Mouse (Mus musculus): ENCODE results near the gene Myb.

The Myb gene

DNA sequence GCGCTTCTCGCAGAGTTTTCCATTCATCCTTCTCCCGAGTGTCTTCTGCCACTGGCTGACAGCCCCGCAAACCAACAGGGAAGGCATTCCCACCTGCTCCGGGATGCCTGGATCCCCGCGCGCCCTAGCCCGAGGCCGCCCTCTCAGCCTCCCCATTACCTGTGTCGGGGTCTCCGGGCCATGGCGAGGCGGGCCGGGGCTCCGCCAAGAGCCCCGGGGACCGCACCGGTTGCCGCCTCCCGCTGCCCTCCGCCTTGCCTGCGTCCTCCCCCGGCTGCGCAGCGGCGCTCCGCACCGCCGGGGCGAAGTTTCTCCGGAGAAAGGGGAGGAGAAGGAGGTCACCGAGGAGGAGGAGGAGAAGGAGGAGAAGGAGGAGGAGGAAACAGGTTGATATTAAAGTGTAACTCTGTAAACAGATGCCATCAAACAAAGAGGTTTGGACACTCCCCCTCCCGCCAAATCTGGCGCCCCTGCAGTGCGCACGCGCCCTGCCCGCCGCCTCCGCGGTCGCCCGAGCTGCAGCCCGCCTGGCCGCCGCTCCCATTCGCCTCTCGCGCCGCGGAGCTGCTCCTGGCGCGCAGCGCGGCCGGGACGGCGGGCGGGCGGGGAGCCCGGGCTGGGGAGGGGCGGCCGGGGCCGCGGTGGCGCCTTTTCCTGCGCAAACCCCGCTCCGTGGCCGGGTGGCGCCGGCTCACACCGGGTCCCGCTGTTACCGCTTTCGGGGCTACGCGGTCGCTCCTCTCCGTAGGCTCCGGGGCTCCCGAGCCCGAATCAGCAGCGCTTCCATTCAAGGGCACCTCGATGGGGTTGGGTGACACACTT, at the start of gene Myb:
Myb (minus strand) TSS at position 448 of the 822 bp plus-strand sequence.
- DNase-seq (ENCODE audit: low read depth, low spot score) = peak; percentile 28

DNA sequence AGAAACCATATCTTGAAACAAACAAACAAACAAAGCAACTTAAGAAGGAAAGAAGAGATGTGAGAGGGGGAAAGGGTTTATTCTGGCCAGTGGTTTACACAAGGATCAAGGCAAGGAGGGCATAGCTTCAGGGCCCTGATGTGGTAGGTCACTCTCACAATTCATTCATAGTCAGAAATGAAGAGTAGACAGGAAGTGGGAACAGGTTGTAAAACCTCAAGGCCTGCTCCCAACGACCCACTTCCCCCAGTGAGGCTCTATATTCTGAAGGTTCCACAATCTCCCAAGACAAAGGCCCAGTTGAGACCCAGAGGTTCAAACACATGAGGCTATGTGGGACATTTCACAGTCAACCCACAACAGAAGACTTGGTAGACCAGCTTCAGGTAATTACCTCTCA, 46.6 kb upstream of the Myb start:
- DNase-seq (ENCODE audit: low read depth, low spot score) = no peak

DNA sequence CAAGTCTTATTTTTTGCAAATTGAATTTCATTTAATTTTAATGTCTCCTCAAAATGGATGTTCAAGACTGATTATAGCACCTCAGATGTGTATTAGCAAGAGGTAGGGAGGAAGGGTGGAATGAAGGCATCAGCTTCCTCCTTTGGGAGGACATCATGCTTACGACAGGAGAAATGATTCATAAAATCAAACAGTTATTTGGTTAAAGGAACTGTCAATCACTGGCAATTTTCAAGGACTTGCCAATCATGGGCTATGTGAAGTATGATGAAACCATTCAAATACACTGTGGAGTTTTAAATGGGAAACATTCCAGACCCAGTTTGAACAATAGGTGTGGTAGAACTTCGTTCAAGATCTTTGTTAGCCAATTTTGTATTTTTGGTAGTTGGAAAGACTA, 45.4 kb upstream of the Myb start:
- no peak for DNase-seq (ENCODE audit: low read depth, low spot score)

GRCm38 (mm10) chr10:21204496-21205085, 43.8 kb upstream of the Myb start:
- DNase-seq (ENCODE audit: low read depth, low spot score) = no peak

DNA sequence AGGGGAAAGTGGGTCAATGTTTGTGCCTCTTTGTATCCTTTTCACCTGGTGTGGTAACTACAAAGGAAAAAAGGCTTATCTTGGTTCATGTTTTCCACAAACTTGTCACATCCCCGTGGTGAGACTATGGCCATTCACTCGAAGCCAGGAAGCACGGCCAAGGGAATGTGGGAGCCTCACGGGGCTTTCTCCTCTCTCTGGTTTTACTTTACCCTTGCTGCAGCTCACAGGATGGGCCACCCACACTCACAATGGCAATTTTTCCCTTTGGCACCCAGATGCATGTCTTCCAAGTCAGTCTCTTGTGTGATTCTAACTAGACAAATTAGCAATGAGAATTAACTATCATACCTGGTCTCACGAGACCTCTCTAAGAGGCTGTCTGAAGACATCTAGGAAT, 43.1 kb upstream of the Myb start:
- DNase-seq (ENCODE audit: low read depth, low spot score) = no peak

GRCm38 (mm10) chr10:21203461-21203860, 42.7 kb upstream of the Myb start:
- no peak for DNase-seq (ENCODE audit: low read depth, low spot score)

- no peak for DNase-seq (ENCODE audit: low read depth, low spot score)
Observed at GRCm38 (mm10) chr10:21200761-21201160, 40.0 kb upstream of the Myb start.

- DNase-seq (ENCODE audit: low read depth, low spot score) = no peak
Observed at GRCm38 (mm10) chr10:21200322-21200721, 39.5 kb upstream of the Myb start.

GRCm38 (mm10) chr10:21196646-21197116, 35.9 kb upstream of the Myb start:
- DNase-seq (ENCODE audit: low read depth, low spot score) = peak; percentile 78

- no peak for DNase-seq (ENCODE audit: low read depth, low spot score)
Observed at GRCm38 (mm10) chr10:21195597-21195996, 34.8 kb upstream of the Myb start.

DNA sequence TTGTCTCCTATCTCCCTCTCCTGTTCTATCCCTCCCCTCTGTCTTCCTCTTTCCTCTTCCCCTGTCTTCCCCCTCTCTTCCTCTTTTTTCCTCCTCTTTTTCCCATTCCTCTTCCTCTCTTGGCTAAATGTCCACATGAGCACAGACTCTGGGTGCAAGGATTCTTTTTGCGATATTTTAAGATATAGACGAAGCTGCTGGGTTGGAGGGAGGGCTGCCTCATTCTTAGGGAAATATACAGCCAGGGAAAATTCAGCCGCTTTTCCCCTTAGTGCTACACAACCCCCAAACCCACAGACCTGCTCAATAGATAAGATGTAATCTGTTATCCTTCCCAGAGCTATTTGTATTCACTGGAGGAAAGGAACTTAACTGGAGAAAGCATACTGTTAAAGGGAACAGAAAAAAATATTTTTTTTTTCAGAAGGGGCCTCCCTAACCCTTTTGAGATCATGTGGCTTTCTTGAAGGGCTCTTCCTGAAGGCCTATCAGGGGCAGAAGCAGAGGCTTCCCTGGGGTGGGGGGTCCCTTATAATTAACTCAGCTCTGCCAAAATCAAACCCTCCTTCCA, 33.2 kb upstream of the Myb start:
- no peak for DNase-seq (ENCODE audit: low read depth, low spot score)

GRCm38 (mm10) chr10:21193088-21193934, 32.5 kb upstream of the Myb start:
- DNase-seq (ENCODE audit: low read depth, low spot score) = no peak

DNA sequence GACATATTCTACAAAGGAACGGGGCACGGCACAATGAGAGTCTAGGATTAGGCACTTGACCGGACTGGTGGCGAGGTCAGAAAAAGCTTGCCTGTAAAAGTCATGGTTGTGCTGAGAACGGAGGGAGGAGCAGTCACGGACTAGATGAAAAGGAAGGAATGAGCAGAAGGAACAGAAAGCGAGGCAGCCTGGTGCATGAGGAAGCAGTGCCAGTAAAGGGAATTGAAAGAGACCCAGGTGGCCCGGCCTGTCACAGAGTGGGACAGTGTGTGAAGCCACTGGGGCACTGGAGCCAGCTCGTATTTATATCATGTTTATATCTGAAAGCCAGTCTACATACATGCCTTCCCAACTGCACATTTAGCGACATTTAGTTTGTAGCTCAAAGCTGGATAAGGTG, 31.7 kb upstream of the Myb start:
- no peak for DNase-seq (ENCODE audit: low read depth, low spot score)

GRCm38 (mm10) chr10:21189756-21190397, 29.1 kb upstream of the Myb start:
- no peak for DNase-seq (ENCODE audit: low read depth, low spot score)

DNA sequence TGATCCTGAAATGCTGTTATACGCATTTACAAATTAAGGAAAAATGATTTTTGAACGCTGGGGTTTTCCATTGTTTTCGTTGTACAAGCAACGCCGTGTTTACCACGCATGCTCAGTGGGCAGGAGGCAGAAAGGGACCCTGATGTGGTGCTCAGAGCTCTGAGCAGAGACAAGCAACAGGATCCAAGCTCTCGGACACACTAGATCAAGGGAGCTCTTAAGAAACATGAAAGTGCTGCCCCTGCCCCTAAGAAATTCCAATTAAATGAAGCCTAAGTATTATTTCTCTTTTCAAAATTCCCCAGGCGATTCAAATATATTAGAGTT, 28.5 kb upstream of the Myb start:
- no peak for DNase-seq (ENCODE audit: low read depth, low spot score)

GRCm38 (mm10) chr10:21188564-21189274, 27.9 kb upstream of the Myb start:
- DNase-seq (ENCODE audit: low read depth, low spot score) = peak; percentile 58

DNA sequence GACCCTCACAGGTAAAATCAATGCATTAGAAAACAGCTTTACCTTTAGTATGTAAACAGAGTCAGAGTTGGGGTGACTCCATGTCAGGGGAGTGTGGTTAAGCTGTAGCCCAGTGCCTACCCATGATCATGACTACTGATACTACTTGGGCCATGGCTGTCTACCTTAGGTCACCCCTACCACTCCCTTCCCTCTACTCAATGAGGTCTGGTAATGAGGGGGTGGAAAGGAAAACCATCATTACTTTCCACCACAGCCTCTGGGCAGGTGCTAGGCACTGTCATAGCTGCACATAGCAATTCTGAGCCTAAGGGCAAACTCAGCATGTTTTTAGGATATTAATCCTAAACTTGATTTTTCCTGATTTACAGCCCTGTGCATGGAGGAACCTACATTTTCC, 27.1 kb upstream of the Myb start:
- DNase-seq (ENCODE audit: low read depth, low spot score) = no peak

DNA sequence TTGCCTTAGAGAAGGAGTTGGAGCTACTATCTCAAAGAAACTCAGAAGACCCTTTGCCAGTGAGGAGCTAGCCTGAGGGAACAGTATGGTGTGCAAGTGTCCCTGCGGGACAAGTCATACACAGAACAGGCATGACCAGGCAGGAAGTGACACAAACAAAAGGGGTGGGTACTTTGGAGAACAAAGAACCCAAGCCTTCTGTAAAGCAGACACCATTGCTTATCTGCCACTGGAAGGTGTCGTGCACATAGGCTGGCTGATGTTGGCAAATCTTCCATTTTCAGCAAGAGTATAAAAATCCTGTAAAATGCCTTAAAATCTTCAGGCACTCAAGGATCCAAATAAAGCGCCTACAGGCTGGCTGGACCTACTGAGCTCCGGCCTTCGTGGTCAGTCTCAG, 25.9 kb upstream of the Myb start:
- no peak for DNase-seq (ENCODE audit: low read depth, low spot score)

- DNase-seq (ENCODE audit: low read depth, low spot score) = no peak
Observed at GRCm38 (mm10) chr10:21178711-21179110, 17.9 kb upstream of the Myb start.

- DNase-seq (ENCODE audit: low read depth, low spot score) = no peak
Observed at GRCm38 (mm10) chr10:21178281-21178680, 17.5 kb upstream of the Myb start.

GRCm38 (mm10) chr10:21172650-21173200, 11.9 kb upstream of the Myb start:
- DNase-seq (ENCODE audit: low read depth, low spot score) = no peak

Data from c-Kit-negative CD71-positive TER-119-positive erythroid progenitor cells, embryonic 14.5 days (primary cell).